Mouse (Mus musculus) ES-E14 (cell line): ENCODE measurements around the gene Mtcl1.

Source experiments
- MAFK ChIP-seq: IDR thresholded peaks from 2 replicates; pipeline ENCODE4 v1.6.1; 2014; ENCODE audit warnings: mild to moderate bottlenecking, low read depth, low read length, inconsistent platforms; ENCODE audit not compliant: insufficient read depth
- ZC3H11A ChIP-seq: IDR thresholded peaks from 2 replicates; pipeline ENCODE4 v1.6.1; 2012; ENCODE audit warnings: low read depth, mild to moderate bottlenecking, inconsistent platforms, low read length, borderline replicate concordance
- ZNF384 ChIP-seq: IDR thresholded peaks from 2 replicates; pipeline ENCODE4 v1.6.1; 2012; ENCODE audit warnings: low read depth, low read length, inconsistent platforms

- TF ChIP-seq MAFK = no peak
- no peak for TF ChIP-seq ZNF384
- no peak for TF ChIP-seq ZC3H11A
Measured at GRCm38 (mm10) chr17:66320716-66321372, 128.7 kb downstream of the Mtcl1 start.
